Mouse (Mus musculus): ENCODE results near the gene Rgs3. TPM values are rescaled to one million over a fixed set of nuclear protein-coding genes. Genes with fewer than 3 reads are reported as not detected.

The Rgs3 gene
- polyA plus RNA-seq, 1 experiment from 2014 or later, result 54.3 TPM

DNA sequence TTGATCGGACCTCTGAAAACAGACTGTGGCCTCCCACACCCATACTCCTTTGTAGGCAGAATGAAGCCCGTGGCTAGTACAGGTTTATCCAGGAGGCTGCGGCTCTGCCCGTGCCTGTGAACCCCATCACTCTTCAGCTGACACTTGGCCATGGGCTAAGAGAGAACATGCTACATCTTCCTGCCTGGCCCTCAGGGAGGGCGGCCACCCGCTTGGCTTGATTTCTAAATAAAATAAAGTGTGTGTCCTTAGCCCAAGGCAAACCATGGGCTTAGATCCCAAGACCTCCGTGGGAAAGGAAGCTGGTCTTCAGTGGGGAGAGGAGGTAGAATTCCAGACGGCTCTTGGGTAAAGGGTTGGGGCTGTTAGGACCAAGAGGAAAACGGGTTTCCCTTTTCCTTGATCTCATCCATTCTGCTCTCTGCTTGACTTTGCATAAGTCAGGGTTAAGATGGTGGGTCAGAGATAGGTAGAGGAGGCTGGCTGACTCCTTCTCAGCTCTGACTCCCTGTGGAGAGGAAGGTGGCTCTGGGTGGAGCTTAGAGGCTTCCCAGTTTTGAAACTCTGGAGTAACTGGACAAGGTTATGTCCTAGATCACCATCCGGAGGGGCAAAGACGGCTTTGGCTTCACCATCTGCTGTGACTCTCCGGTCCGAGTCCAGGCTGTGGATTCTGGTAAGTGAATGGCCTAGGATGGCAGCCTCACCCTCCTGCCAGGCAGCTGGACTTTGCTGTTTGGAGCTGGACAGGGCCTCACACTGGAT, 63.8 kb downstream of the Rgs3 start:
- ATAC-seq (replicated peaks; ENCODE audit: insufficient number of reproducible peaks, low FRiP score, low TSS enrichment), result no peak
- no peak overlapping the region for H3K4me3 ChIP-seq (ENCODE audit: low read depth, low read length)
- WGBS (ENCODE audit: insufficient replicate concordance), result 63% methylated on average over 13 of the region's 13 CpGs
- peak overlapping the region; percentile 43; the same call in 1 of the 2 replicates for H3K27ac ChIP-seq (ENCODE audit: low read depth, low read length)
- no peaks in the 10 kb centered on the region for H3K9me3 ChIP-seq (replicated peaks; ENCODE audit: control insufficient read depth, low read length)
- peaks cover 40% of the 10 kb centered on the region for H3K4me1 ChIP-seq (ENCODE audit: control insufficient read depth, insufficient read depth, low read length)
- H3K27me3 ChIP-seq (ENCODE audit: control insufficient read depth, insufficient read depth, low read length), result peaks cover 33% of the 10 kb centered on the region
- no peaks in the 10 kb centered on the region for H3K36me3 ChIP-seq (ENCODE audit: control insufficient read depth, insufficient read depth, low read length)
- peak overlapping the region; percentile 49 for H3K4me2 ChIP-seq
- H3K9ac ChIP-seq (ENCODE audit: low read depth, low read length), result peak overlapping the region; percentile 36; the same call in 1 of the 2 replicates

DNA sequence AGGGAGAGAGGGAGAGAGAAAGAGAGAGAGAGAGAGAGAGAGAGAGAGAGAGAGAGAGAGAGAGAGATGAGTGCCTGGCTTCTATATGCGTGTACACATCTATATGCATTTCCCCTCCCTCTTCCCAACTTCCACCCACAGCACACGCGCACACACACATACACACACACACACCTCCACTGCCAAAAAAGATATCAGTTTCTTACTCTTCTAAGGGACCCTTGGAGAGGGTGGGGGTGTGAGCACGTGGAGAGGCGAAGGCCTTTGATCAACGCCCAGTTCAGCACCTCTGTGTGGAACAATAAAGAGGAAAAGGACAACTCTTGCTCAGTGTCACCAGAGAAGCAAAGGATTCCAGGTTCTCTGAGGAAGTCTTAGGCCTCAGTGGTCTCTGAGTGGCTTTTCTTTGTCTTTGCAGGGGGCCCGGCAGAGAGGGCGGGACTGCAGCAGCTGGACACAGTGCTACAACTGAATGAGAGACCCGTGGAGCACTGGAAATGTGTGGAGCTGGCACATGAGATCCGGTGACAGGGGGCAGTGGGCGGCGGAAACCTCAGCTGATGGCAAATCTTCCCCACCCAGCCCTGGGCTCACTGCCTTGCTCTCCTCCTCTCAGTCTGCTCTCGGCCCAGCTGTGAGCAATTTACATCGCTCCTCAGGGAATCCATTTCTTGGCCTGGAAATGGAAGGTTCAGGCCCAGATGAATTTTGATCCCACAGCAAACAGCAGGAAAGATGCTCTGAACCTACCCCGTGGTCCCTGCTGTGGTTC, 65.2 kb downstream of the Rgs3 start:
- no peak overlapping the region for H3K9ac ChIP-seq (ENCODE audit: low read depth, low read length)
- no peaks in the 10 kb centered on the region for H3K9me3 ChIP-seq (replicated peaks; ENCODE audit: control insufficient read depth, low read length)
- no peak overlapping the region for H3K27ac ChIP-seq (ENCODE audit: low read depth, low read length)
- no peak for ATAC-seq (replicated peaks; ENCODE audit: insufficient number of reproducible peaks, low FRiP score, low TSS enrichment)
- WGBS (ENCODE audit: insufficient replicate concordance), result 53% methylated on average over 15 of the region's 15 CpGs
- no peak overlapping the region for H3K4me2 ChIP-seq
- no peak overlapping the region for H3K4me3 ChIP-seq (ENCODE audit: low read depth, low read length)
- no peaks in the 10 kb centered on the region for H3K36me3 ChIP-seq (ENCODE audit: control insufficient read depth, insufficient read depth, low read length)
- H3K4me1 ChIP-seq (ENCODE audit: control insufficient read depth, insufficient read depth, low read length), result peaks cover 34% of the 10 kb centered on the region
- H3K27me3 ChIP-seq (ENCODE audit: control insufficient read depth, insufficient read depth, low read length), result peaks cover 24% of the 10 kb centered on the region

DNA sequence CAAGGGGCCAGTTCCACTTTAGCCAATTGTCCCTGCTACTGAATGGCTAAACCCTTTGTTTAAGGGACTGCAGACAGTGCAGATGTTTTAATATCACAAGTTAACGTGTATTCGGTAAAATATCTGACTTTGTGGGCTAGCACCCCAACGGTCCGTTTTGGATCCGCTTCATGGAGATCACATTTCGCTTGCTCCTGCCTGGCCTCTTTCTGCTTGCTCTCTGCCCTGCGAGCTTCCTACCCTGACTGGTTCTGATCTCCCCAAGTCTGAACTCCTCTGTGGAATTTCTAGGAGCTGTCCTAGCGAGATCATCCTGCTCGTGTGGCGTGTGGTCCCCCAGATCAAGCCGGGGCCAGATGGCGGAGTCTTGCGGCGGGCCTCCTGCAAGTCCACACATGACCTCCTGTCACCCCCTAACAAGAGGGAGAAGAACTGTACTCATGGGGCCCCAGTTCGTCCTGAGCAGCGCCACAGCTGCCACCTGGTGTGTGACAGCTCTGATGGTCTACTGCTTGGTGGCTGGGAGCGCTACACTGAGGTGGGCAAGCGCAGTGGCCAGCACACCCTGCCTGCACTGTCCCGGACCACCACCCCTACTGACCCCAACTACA, 65.9 kb downstream of the Rgs3 start:
- Histone ChIP-seq H3K27me3 (ENCODE audit: control insufficient read depth, insufficient read depth, low read length) (peaks cover 24% of the 10 kb centered on the region), H3K9ac (ENCODE audit: low read depth, low read length) (no peak overlapping the region), H3K4me3 (ENCODE audit: low read depth, low read length) (no peak overlapping the region), H3K4me1 (ENCODE audit: control insufficient read depth, insufficient read depth, low read length) (peaks cover 40% of the 10 kb centered on the region), H3K27ac (ENCODE audit: low read depth, low read length) (no peak overlapping the region), H3K9me3 (replicated peaks; ENCODE audit: control insufficient read depth, low read length) (no peaks in the 10 kb centered on the region), H3K4me2 (no peak overlapping the region), H3K36me3 (ENCODE audit: control insufficient read depth, insufficient read depth, low read length) (no peaks in the 10 kb centered on the region)
- ATAC-seq (replicated peaks; ENCODE audit: insufficient number of reproducible peaks, low FRiP score, low TSS enrichment), result no peak
- WGBS (ENCODE audit: insufficient replicate concordance), result 79% methylated on average over 19 of the region's 19 CpGs

DNA sequence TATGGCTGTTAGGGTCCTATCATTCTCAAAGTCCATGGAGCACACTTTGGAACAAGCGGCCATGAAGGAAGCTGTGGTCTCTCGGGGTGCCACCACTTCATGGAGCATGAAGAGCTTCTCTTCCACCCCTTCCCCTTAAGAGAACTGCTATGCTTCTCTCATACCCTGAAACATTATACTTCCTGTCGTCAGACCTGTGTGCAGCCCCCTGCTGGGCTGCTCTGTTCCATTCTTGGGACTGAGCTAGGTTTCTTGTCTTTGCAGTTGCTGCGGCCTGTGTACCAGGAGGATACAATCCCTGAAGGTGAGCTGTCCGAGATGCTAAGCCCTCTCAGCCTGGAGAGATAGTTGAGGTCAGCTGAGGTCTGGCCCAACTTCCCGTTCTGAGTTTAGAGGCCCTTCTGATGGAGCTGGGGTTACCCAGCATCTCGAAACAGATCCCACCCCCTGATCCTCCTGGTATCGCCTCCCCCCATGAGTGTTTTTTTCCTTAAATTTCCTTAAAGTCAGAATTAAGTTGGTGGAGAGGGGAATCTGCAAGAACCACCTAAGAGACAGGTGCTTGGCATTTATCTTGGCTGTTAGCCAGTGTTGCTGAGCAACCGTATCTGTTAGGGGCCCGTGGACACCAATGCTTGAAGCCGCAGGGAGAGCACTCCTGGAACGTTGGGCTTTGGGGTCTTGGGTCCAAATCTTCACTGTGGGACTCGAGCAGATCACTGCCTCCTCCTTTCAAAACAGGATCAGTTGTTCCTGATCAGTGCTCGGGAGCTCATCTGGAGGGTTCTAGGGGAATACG, 66.8 kb downstream of the Rgs3 start:
- WGBS (ENCODE audit: insufficient replicate concordance), result 50% methylated on average over 15 of the region's 15 CpGs
- peaks cover 22% of the 10 kb centered on the region for H3K27me3 ChIP-seq (ENCODE audit: control insufficient read depth, insufficient read depth, low read length)
- peak overlapping the region; percentile 7; the same call in 1 of the 2 replicates for H3K4me2 ChIP-seq
- no peak for ATAC-seq (replicated peaks; ENCODE audit: insufficient number of reproducible peaks, low FRiP score, low TSS enrichment)
- peak overlapping the region; percentile 16; the same call in 1 of the 2 replicates for H3K27ac ChIP-seq (ENCODE audit: low read depth, low read length)
- H3K4me1 ChIP-seq (ENCODE audit: control insufficient read depth, insufficient read depth, low read length), result peaks cover 43% of the 10 kb centered on the region
- no peak overlapping the region for H3K9ac ChIP-seq (ENCODE audit: low read depth, low read length)
- H3K4me3 ChIP-seq (ENCODE audit: low read depth, low read length), result no peak overlapping the region
- H3K36me3 ChIP-seq (ENCODE audit: control insufficient read depth, insufficient read depth, low read length), result no peaks in the 10 kb centered on the region
- no peaks in the 10 kb centered on the region for H3K9me3 ChIP-seq (replicated peaks; ENCODE audit: control insufficient read depth, low read length)

GRCm38 (mm10) chr4:62627331-62627730, 67.7 kb downstream of the Rgs3 start:
- WGBS (ENCODE audit: insufficient replicate concordance), result 60% methylated on average over 4 of the region's 4 CpGs
- H3K27ac ChIP-seq (ENCODE audit: low read depth, low read length), result 0 out of 2 replicates have a peak overlapping the region, but pooled peaks have one; percentile 16
- H3K9me3 ChIP-seq (replicated peaks; ENCODE audit: control insufficient read depth, low read length), result no peaks in the 10 kb centered on the region
- H3K4me1 ChIP-seq (ENCODE audit: control insufficient read depth, insufficient read depth, low read length), result peaks cover 44% of the 10 kb centered on the region
- ATAC-seq (replicated peaks; ENCODE audit: insufficient number of reproducible peaks, low FRiP score, low TSS enrichment), result no peak
- H3K4me3 ChIP-seq (ENCODE audit: low read depth, low read length), result no peak overlapping the region
- H3K36me3 ChIP-seq (ENCODE audit: control insufficient read depth, insufficient read depth, low read length), result no peaks in the 10 kb centered on the region
- H3K4me2 ChIP-seq, result 0 out of 2 replicates have a peak overlapping the region, but pooled peaks have one; percentile 6
- H3K9ac ChIP-seq (ENCODE audit: low read depth, low read length), result no peak overlapping the region
- peaks cover 19% of the 10 kb centered on the region; the same call in 1 of the 2 replicates for H3K27me3 ChIP-seq (ENCODE audit: control insufficient read depth, insufficient read depth, low read length)

DNA sequence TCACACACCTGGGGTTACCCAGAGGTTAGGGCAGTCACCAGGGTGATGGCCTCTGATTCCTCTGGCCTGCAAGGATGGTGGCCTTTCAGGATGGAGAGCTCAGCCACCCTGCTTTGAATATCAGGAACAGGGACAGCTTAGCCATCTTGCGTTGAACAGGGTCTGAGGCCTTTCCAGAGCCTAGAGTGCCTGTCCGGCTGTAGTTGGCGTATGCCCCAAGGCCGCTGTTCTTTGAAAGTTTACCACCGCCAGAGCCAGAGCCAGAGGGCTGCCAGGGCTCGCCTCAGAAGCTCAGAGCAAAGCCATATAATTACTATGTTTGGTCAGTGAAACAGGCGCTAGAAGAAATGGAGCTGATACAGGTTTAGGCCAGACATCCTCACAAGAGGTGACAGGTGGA, 68.9 kb downstream of the Rgs3 start:
- H3K4me2 ChIP-seq, result no peak overlapping the region
- no peaks in the 10 kb centered on the region for H3K9me3 ChIP-seq (replicated peaks; ENCODE audit: control insufficient read depth, low read length)
- H3K27ac ChIP-seq (ENCODE audit: low read depth, low read length), result no peak overlapping the region
- H3K27me3 ChIP-seq (ENCODE audit: control insufficient read depth, insufficient read depth, low read length), result peaks cover 16% of the 10 kb centered on the region; the same call in 1 of the 2 replicates
- no peaks in the 10 kb centered on the region for H3K36me3 ChIP-seq (ENCODE audit: control insufficient read depth, insufficient read depth, low read length)
- H3K9ac ChIP-seq (ENCODE audit: low read depth, low read length), result no peak overlapping the region
- H3K4me3 ChIP-seq (ENCODE audit: low read depth, low read length), result no peak overlapping the region
- no peak for ATAC-seq (replicated peaks; ENCODE audit: insufficient number of reproducible peaks, low FRiP score, low TSS enrichment)
- 79% methylated on average over 7 of the region's 7 CpGs for WGBS (ENCODE audit: insufficient replicate concordance)
- H3K4me1 ChIP-seq (ENCODE audit: control insufficient read depth, insufficient read depth, low read length), result peaks cover 46% of the 10 kb centered on the region

DNA sequence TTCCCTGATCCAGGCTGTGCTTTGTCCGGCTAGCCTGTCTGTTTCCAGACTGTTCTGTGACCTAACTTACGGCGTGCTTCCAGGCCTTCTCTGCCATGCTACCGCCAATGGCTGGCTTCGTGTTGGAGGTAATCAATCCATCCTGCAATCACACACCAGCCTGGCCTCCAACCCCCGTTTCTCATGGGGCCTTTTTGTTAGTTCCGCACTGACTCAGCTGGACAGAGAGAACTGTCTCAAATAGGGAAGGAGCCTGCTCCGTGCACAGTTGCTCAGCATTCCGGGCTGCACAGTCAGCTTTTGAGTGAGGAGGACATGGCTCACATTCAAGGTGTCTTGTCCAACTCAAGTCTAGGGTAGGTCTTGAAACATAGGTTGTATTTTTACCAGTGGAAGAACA, 69.8 kb downstream of the Rgs3 start:
- H3K27me3 ChIP-seq (ENCODE audit: control insufficient read depth, insufficient read depth, low read length), result peaks cover 19% of the 10 kb centered on the region; the same call in 1 of the 2 replicates
- peaks cover 53% of the 10 kb centered on the region for H3K4me1 ChIP-seq (ENCODE audit: control insufficient read depth, insufficient read depth, low read length)

GRCm38 (mm10) chr4:62629905-62630304, 70.3 kb downstream of the Rgs3 start:
- H3K36me3 ChIP-seq (ENCODE audit: control insufficient read depth, insufficient read depth, low read length), result no peaks in the 10 kb centered on the region
- no peak overlapping the region for H3K4me3 ChIP-seq (ENCODE audit: low read depth, low read length)
- no peak overlapping the region for H3K4me2 ChIP-seq
- 8% methylated on average over 4 of the region's 4 CpGs for whole genome bisulfite sequencing (ENCODE audit: insufficient replicate concordance)
- H3K9ac ChIP-seq (ENCODE audit: low read depth, low read length), result no peak overlapping the region
- H3K27ac ChIP-seq (ENCODE audit: low read depth, low read length), result peak overlapping the region; percentile 17; the same call in 1 of the 2 replicates
- ATAC-seq (replicated peaks; ENCODE audit: insufficient number of reproducible peaks, low FRiP score, low TSS enrichment), result no peak
- no peaks in the 10 kb centered on the region for H3K9me3 ChIP-seq (replicated peaks; ENCODE audit: control insufficient read depth, low read length)
- peaks cover 54% of the 10 kb centered on the region for H3K4me1 ChIP-seq (ENCODE audit: control insufficient read depth, insufficient read depth, low read length)
- H3K27me3 ChIP-seq (ENCODE audit: control insufficient read depth, insufficient read depth, low read length), result peaks cover 19% of the 10 kb centered on the region; the same call in 1 of the 2 replicates

More for the DNA sequence above, 69.8 kb downstream of the Rgs3 start:
- Histone ChIP-seq H3K27ac (ENCODE audit: low read depth, low read length) (peak overlapping the region; percentile 17; the same call in 1 of the 2 replicates), H3K9me3 (replicated peaks; ENCODE audit: control insufficient read depth, low read length) (no peaks in the 10 kb centered on the region), H3K9ac (ENCODE audit: low read depth, low read length) (no peak overlapping the region), H3K4me3 (ENCODE audit: low read depth, low read length) (no peak overlapping the region), H3K36me3 (ENCODE audit: control insufficient read depth, insufficient read depth, low read length) (no peaks in the 10 kb centered on the region), H3K4me2 (no peak overlapping the region)
- 58% methylated on average over 9 of the region's 9 CpGs for WGBS (ENCODE audit: insufficient replicate concordance)
- no peak for ATAC-seq (replicated peaks; ENCODE audit: insufficient number of reproducible peaks, low FRiP score, low TSS enrichment)
